Mouse (Mus musculus) megakaryocyte, embryonic 14.5 days (primary cell): ENCODE data around the gene Auts2.

Experiments
- FLI1 ChIP-seq: IDR thresholded peaks from 2 replicates; pipeline ENCODE4 v1.6.1; 2012; ENCODE audit warnings: low read length, inconsistent platforms, mixed read lengths
- GATA1 ChIP-seq: IDR thresholded peaks from 3 replicates; pipeline ENCODE4 v1.6.1; 2012; ENCODE audit warnings: mixed read lengths, low read length, inconsistent platforms, borderline replicate concordance

DNA sequence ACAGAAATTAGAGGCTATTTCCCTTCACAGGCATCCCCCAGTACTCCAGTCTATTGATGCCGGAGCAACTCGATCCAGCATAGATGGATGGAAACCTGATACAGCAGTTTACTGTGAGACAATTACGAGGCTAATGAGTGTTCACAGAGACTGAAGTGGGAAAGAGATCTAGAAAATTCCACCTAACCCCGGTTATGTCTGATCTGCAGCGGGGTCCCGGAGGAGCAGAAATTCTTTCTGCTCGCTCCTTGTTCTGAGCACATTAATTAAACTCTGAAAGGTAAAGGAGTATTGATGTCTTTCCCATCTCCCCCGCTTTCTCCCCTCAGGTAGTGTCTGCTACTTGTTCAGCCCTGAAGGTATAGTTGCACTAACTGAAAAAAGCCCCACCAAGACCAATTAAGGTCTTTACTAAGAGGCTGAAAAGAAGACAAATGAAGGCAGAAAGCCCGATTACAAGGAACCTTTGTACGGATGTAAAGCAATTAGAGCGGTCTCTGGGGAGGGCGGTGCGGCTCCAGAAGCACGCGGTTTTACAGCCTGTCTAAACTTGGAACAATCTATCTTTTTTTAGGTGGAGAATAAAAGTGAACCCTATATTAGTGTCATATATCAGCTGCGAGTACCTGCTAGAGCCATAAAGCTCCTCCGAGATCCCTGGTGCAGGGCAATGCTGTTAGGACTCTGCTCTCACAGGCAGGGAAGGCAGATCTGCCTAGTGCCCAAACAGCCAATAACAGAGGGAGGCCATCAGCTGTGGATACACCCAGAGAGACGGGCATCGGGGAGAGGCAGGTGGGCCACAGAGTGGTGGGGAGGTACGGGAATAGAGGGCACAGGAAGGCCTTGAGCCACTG, 691.3 kb downstream of the Auts2 start:
- TF ChIP-seq GATA1 (no peak), FLI1 (no peak)
